Mouse (Mus musculus) liver, embryonic 16.5 days (tissue): ENCODE measurements around the gene Pax7. TPM values are rescaled to one million over a fixed set of nuclear protein-coding genes. Genes with fewer than 3 reads are reported as not detected.

Experiments
- ATAC-seq: fragments of 200-750 bp; cut with Nextera tagmentation; 2 replicates; pipeline ENCODE4 v1.8.0; 2017; ENCODE audit warnings: low read depth, mild to moderate bottlenecking, moderate number of reproducible peaks, moderate library complexity
- H3K27ac ChIP-seq: fragments of 300-500 bp; sonication (generic); 2 replicates; pipeline ENCODE4 v1.5.1; 2014; ENCODE audit warnings: mild to moderate bottlenecking, low read length
- H3K27me3 ChIP-seq: fragments of 300-500 bp; sonication (generic); 2 replicates; pipeline ENCODE4 v1.6.1; 2014; ENCODE audit warnings: low read depth, low read length, mixed read lengths; ENCODE audit not compliant: control insufficient read depth, insufficient read depth
- H3K36me3 ChIP-seq: fragments of 300-500 bp; sonication (generic); 2 replicates; pipeline ENCODE4 v1.6.1; 2014; ENCODE audit warnings: mild to moderate bottlenecking; ENCODE audit not compliant: control insufficient read depth, insufficient read depth
- H3K4me1 ChIP-seq: fragments of 300-500 bp; sonication (generic); 2 replicates; pipeline ENCODE4 v1.6.1; 2014; ENCODE audit warnings: low read depth, low read length, mixed read lengths; ENCODE audit not compliant: control insufficient read depth
- H3K4me2 ChIP-seq: fragments of 300-500 bp; sonication (generic); 2 replicates; pipeline ENCODE4 v1.6.1; 2014; ENCODE audit warnings: low read depth, low read length, mixed read lengths
- H3K4me3 ChIP-seq: fragments of 300-500 bp; sonication (generic); 2 replicates; pipeline ENCODE4 v1.5.1; 2014; ENCODE audit warnings: low read depth, mild to moderate bottlenecking, low read length
- H3K9ac ChIP-seq: fragments of 300-500 bp; sonication (generic); 2 replicates; pipeline ENCODE4 v1.6.1; 2014; ENCODE audit warnings: low read depth, low read length
- H3K9me3 ChIP-seq: fragments of 300-500 bp; sonication (generic); replicated peaks from 2 replicates; pipeline ENCODE4 v1.6.1; 2016; ENCODE audit warnings: low read length; ENCODE audit not compliant: control insufficient read depth
- WGBS: fragments of 180-500 bp; shearing (Covaris S2); extraction: QIAGEN DNeasy Blood & Tissue Kit; methylation state at CpG from one replicate; pipeline ENCODE4 v1.1.7; 2014; ENCODE audit not compliant: insufficient replicate concordance; 5-methylcytosine and 5-hydroxymethylcytosine counted together
- polyA plus RNA-seq: library from polyadenylated mRNA; unstranded; fragments of >200 nt; fragmentation: Nextera tagmentation; extraction: Ambion mirVana; gene quantifications from 2 replicates; pipeline ENCODE4 v1.2.1, GENCODE M21; 2015

Pax7 gene
- polyA plus RNA-seq, 1 experiment from 2014 or later = not detected

- Histone ChIP-seq H3K4me3 (no peak overlapping the region), H3K27ac (no peak overlapping the region), H3K9ac (no peak overlapping the region), H3K4me1 (no peaks in the 10 kb centered on the region), H3K27me3 (peaks cover 85% of the 10 kb centered on the region), H3K36me3 (no peaks in the 10 kb centered on the region), H3K4me2 (no peak overlapping the region), H3K9me3 (no peaks in the 10 kb centered on the region)
- 3% methylated on average over 9 of the region's 9 CpGs for WGBS
- ATAC-seq = no peak
Measured at GRCm38 (mm10) chr4:139819411-139820030, 13.8 kb downstream of the Pax7 start.

DNA sequence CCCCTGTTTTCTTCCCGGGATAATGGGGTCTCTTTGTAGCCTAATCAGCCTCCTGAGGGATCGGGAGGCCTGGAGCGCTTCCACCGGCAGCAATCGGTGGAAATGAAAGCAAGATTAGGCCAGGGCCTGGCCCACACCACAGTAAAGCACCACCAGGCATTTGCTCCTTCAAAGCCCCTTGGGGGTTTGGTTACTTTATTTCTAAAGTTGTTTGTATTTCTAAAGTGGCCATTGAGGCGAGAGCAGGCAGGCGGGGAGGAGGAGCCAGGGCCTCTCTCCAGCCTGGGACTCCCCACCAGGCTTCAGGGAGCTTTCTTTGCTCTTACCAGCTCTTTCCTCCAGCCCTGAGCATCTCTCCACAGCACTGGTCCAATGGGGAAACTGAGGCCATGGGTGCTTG lies 15.2 kb downstream of the Pax7 start:
- Histone ChIP-seq H3K4me1 (no peaks in the 10 kb centered on the region), H3K9ac (no peak overlapping the region), H3K4me2 (no peak overlapping the region), H3K36me3 (no peaks in the 10 kb centered on the region), H3K27ac (no peak overlapping the region), H3K4me3 (no peak overlapping the region), H3K27me3 (peaks cover 84% of the 10 kb centered on the region), H3K9me3 (no peaks in the 10 kb centered on the region)
- no peak for ATAC-seq
- 10% methylated on average over 7 of the region's 7 CpGs for WGBS

GRCm38 (mm10) chr4:139813371-139813960 lies 19.9 kb downstream of the Pax7 start:
- Histone ChIP-seq H3K4me3 (no peak overlapping the region), H3K9ac (no peak overlapping the region), H3K27ac (no peak overlapping the region), H3K9me3 (no peaks in the 10 kb centered on the region), H3K4me2 (no peak overlapping the region), H3K27me3 (peaks cover 71% of the 10 kb centered on the region), H3K36me3 (no peaks in the 10 kb centered on the region), H3K4me1 (no peaks in the 10 kb centered on the region)
- no peak for ATAC-seq
- 7% methylated on average over 9 of the region's 9 CpGs for WGBS

DNA sequence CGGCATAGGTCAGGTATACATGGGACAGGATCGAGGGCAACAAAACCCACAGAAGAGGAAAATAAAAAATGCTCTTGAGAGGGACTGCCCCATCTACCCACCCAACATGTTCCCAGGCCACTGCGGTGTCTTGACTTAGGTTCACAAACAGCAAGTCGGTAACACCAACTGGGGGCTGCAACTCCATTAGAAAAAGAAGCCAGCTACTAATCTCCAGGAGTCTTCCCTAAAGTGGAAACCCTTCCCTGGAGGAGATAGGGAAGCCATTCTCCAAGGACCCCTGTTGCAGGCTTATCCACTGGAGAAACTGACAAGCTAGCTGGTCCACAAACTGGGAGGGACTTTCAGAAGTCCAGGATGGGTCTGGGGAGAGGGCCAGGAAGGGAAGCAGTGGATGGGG lies 21.4 kb downstream of the Pax7 start:
- WGBS = 39% methylated on average over 4 of the region's 4 CpGs
- Histone ChIP-seq H3K4me3 (no peak overlapping the region), H3K4me1 (no peaks in the 10 kb centered on the region), H3K27ac (no peak overlapping the region), H3K27me3 (peaks cover 64% of the 10 kb centered on the region), H3K9ac (no peak overlapping the region), H3K36me3 (no peaks in the 10 kb centered on the region), H3K4me2 (no peak overlapping the region), H3K9me3 (no peaks in the 10 kb centered on the region)
- no peak for ATAC-seq

- H3K9ac ChIP-seq = no peak overlapping the region
- no peaks in the 10 kb centered on the region for H3K36me3 ChIP-seq
- H3K4me1 ChIP-seq = no peaks in the 10 kb centered on the region
- H3K27ac ChIP-seq = no peak overlapping the region
- H3K27me3 ChIP-seq = peaks cover 60% of the 10 kb centered on the region
- no peaks in the 10 kb centered on the region for H3K9me3 ChIP-seq
- H3K4me2 ChIP-seq = no peak overlapping the region
- WGBS = 31% methylated on average over 5 of the region's 5 CpGs
- H3K4me3 ChIP-seq = no peak overlapping the region
- no peak for ATAC-seq
Measured at GRCm38 (mm10) chr4:139811475-139811874, 21.9 kb downstream of the Pax7 start.

DNA sequence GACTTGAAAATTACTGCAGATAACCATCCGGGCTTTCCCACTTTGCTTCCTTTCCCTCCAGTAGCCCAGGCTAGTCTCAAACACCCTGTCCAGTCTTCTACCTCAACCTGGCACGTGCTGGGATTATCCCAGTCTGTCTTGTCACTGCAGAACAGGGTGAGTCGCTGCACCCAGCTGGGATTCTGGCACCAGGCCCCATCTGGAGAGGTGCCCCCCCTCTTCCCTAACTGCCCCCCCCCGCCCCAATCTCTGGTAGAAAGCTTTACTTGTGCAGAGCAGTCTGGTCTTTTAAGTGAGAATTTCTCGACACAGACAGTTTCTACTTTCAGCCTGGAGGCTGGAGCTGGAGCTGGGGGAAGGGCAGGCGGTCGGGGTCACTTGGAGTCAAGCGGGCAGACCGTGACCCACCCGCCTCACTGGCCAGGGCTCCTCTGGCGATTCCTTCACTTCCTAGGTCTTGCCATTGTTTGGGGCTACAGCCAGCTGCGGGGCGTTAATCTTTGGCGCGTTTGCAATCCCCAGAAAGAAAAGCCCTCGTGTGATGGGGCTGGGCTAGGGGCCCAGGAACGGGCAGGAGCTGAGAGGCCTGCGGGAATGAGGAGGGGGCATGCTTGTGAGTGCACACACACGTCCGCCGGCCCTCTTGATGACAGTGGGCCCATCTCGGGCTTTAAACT lies 22.4 kb downstream of the Pax7 start:
- H3K9me3 ChIP-seq = no peaks in the 10 kb centered on the region
- no peak overlapping the region for H3K4me3 ChIP-seq
- 8% methylated on average over 22 of the region's 22 CpGs for WGBS
- H3K27ac ChIP-seq = no peak overlapping the region
- peaks cover 55% of the 10 kb centered on the region for H3K27me3 ChIP-seq
- ATAC-seq = no peak
- H3K9ac ChIP-seq = no peak overlapping the region
- no peak overlapping the region for H3K4me2 ChIP-seq
- H3K36me3 ChIP-seq = no peaks in the 10 kb centered on the region
- no peaks in the 10 kb centered on the region for H3K4me1 ChIP-seq

DNA sequence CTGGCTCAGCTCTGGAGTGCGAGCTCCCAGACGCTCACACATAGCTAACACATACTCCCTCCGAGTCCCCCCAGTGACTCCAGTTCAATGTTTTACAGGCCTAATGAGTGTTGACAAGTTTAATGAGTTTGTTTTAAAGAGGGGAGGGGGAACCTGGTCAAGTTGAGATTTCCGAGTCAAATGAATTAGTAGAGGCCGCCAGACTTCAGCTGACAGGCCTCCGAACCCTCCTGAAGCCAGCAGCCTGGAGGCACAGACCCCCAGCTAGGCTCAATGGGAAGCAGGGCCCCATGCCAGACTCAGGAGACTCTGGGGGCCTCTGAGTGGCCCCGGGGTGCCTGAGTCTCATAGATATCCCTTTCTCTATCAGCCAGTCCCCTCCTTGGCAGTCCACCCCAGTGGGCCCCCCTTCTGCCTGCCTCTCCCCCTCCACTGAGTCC lies 23.9 kb downstream of the Pax7 start:
- Histone ChIP-seq H3K36me3 (no peaks in the 10 kb centered on the region), H3K27me3 (peaks cover 51% of the 10 kb centered on the region), H3K9ac (no peak overlapping the region), H3K4me3 (no peak overlapping the region), H3K9me3 (no peaks in the 10 kb centered on the region), H3K4me2 (no peak overlapping the region), H3K27ac (no peak overlapping the region), H3K4me1 (no peaks in the 10 kb centered on the region)
- 34% methylated on average over 7 of the region's 7 CpGs for WGBS
- no peak for ATAC-seq

- H3K9me3 ChIP-seq = no peaks in the 10 kb centered on the region
- no peak overlapping the region for H3K27ac ChIP-seq
- no peak overlapping the region for H3K9ac ChIP-seq
- no peaks in the 10 kb centered on the region for H3K4me1 ChIP-seq
- no peaks in the 10 kb centered on the region for H3K36me3 ChIP-seq
- H3K4me3 ChIP-seq = no peak overlapping the region
- WGBS = 21% methylated on average over 10 of the region's 10 CpGs
- no peak overlapping the region for H3K4me2 ChIP-seq
- peaks cover 35% of the 10 kb centered on the region for H3K27me3 ChIP-seq
- ATAC-seq = no peak
Measured at GRCm38 (mm10) chr4:139807820-139808219, 25.5 kb downstream of the Pax7 start.

GRCm38 (mm10) chr4:139807191-139807808 lies 26.0 kb downstream of the Pax7 start:
- Histone ChIP-seq H3K9ac (no peak overlapping the region), H3K4me2 (no peak overlapping the region), H3K4me1 (no peaks in the 10 kb centered on the region), H3K4me3 (no peak overlapping the region), H3K27me3 (peaks cover 30% of the 10 kb centered on the region), H3K9me3 (no peaks in the 10 kb centered on the region), H3K36me3 (no peaks in the 10 kb centered on the region), H3K27ac (no peak overlapping the region)
- 14% methylated on average over 14 of the region's 14 CpGs for WGBS
- no peak for ATAC-seq
